Mouse (Mus musculus) forebrain, embryonic 16.5 days (tissue): ENCODE data around the gene Tnrc18. TPM values are rescaled to one million over a fixed set of nuclear protein-coding genes. Genes with fewer than 3 reads are reported as not detected.

Experiments used
- ATAC-seq: fragments of 200-750 bp; cut with Nextera tagmentation; 2 replicates; pipeline ENCODE4 v1.8.0; 2017; ENCODE audit warnings: mild to moderate bottlenecking, moderate library complexity
- H3K27ac ChIP-seq: fragments of 300-500 bp; sonication (generic); 2 replicates; pipeline ENCODE4 v1.5.1; 2014; ENCODE audit warnings: low read length, control low read depth
- H3K27me3 ChIP-seq: fragments of 300-500 bp; sonication (generic); replicated peaks from 2 replicates; pipeline ENCODE4 v1.6.1; 2014; ENCODE audit warnings: low read length; ENCODE audit not compliant: control insufficient read depth, insufficient read depth
- H3K36me3 ChIP-seq: fragments of 300-500 bp; sonication (generic); 2 replicates; pipeline ENCODE4 v1.6.1; 2014; ENCODE audit not compliant: control insufficient read depth, insufficient read depth
- H3K4me1 ChIP-seq: fragments of 300-500 bp; sonication (generic); replicated peaks from 2 replicates; pipeline ENCODE4 v1.6.1; 2014; ENCODE audit warnings: low read length; ENCODE audit not compliant: control insufficient read depth, insufficient read depth
- H3K4me2 ChIP-seq: fragments of 300-500 bp; sonication (generic); 2 replicates; pipeline ENCODE4 v1.6.1; 2014; ENCODE audit warnings: mild to moderate bottlenecking, low read length, control low read depth
- H3K4me3 ChIP-seq: fragments of 300-500 bp; sonication (generic); replicated peaks from 2 replicates; pipeline ENCODE4 v1.5.1; 2014; ENCODE audit warnings: mild to moderate bottlenecking, low read length, control low read depth
- H3K9ac ChIP-seq: fragments of 300-500 bp; sonication (generic); replicated peaks from 2 replicates; pipeline ENCODE4 v1.6.1; 2014; ENCODE audit warnings: low read depth, low read length, control low read depth
- H3K9me3 ChIP-seq: fragments of 300-500 bp; sonication (generic); 2 replicates; pipeline ENCODE4 v1.6.1; 2016; ENCODE audit warnings: low read length; ENCODE audit not compliant: control insufficient read depth
- WGBS: fragments of 180-500 bp; shearing (Covaris S2); extraction: QIAGEN DNeasy Blood & Tissue Kit; methylation state at CpG from one replicate; pipeline ENCODE4 v1.1.7; 2014; 5-methylcytosine and 5-hydroxymethylcytosine counted together
- polyA plus RNA-seq: library from polyadenylated mRNA; unstranded; fragments of >200 nt; fragmentation: Nextera tagmentation; extraction: Ambion mirVana; gene quantifications from 2 replicates; pipeline ENCODE4 v1.2.1, GENCODE M21; 2015

Gene Tnrc18
- polyA plus RNA-seq, 1 experiment from 2014 or later, result 40.4 TPM

DNA sequence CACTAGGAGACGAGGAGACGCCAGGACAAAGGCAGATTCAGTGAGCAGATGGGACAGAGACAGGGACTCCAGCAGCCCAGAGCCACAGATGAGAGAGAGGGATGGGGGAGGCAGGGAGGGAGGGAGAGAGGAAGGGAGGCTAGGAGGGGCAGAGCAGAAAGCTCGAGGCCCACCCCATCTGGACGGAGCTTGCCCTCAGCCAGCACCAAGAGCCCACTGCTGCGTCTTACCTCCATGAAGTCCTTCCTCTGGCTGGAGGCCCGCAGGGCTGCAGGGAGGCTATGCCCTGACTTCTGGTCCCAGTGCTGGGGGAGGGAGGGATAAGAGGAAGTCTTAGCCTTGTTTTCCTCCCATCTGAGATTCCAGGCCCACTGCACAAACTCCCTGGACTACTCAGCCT, 90.7 kb downstream of the Tnrc18 start:
- peaks cover 49% of the 10 kb centered on the region for H3K36me3 ChIP-seq
- H3K27ac ChIP-seq, result 0 out of 2 replicates have a peak overlapping the region, but pooled peaks have one; percentile 3
- H3K9me3 ChIP-seq, result no peaks in the 10 kb centered on the region
- H3K4me2 ChIP-seq, result no peak overlapping the region
- ATAC-seq, result no peak
- H3K4me3 ChIP-seq, result no peak overlapping the region
- H3K9ac ChIP-seq, result no peak overlapping the region
- WGBS, result 85% methylated on average over 6 of the region's 6 CpGs
- H3K4me1 ChIP-seq, result peaks cover 4% of the 10 kb centered on the region; the same call in 1 of the 2 replicates
- H3K27me3 ChIP-seq, result no peaks in the 10 kb centered on the region

GRCm38 (mm10) chr5:142724265-142724664, 93.2 kb downstream of the Tnrc18 start:
- Histone ChIP-seq H3K27me3 (no peaks in the 10 kb centered on the region), H3K4me1 (peaks cover 4% of the 10 kb centered on the region; the same call in 1 of the 2 replicates), H3K4me2 (no peak overlapping the region), H3K27ac (no peak overlapping the region), H3K4me3 (no peak overlapping the region), H3K36me3 (peaks cover 36% of the 10 kb centered on the region), H3K9ac (no peak overlapping the region), H3K9me3 (no peaks in the 10 kb centered on the region)
- ATAC-seq, result no peak
- 91% methylated on average over 7 of the region's 7 CpGs for WGBS

DNA sequence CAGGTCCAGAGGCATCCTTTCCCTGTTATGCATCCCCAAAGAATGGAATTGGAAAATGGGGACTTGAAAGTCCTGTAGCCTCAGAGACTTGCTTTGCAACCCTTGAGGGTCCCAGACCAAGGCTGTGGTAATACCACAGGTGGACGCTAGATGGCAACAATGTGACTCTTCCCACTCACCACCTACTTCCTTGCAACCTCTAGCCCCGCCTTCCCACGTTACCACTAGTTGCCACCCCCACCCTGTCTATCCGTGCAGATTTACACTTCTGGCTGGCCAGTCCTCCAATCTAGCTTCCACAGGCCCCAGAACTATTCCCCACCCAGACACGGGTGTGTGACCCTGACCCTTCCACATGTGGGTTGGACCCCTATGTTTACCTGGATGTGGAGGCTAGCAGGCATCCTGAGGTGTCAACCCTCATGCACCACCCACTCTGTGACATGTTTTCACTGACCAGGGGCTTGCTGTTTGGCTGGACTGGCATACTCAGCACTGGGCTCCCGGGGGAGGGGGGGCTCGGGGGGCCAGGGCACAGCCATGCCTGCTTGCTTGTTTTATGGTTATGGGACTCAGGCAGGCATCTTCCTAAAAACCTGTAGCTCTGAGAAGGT, 93.8 kb downstream of the Tnrc18 start:
- WGBS, result 17% methylated on average over 7 of the region's 7 CpGs
- H3K36me3 ChIP-seq, result peaks cover 37% of the 10 kb centered on the region
- no peak overlapping the region for H3K4me2 ChIP-seq
- peaks cover 4% of the 10 kb centered on the region; the same call in 1 of the 2 replicates for H3K4me1 ChIP-seq
- no peak overlapping the region for H3K27ac ChIP-seq
- peak; percentile 54 for ATAC-seq
- no peak overlapping the region for H3K9ac ChIP-seq
- no peaks in the 10 kb centered on the region for H3K27me3 ChIP-seq
- H3K9me3 ChIP-seq, result no peaks in the 10 kb centered on the region
- H3K4me3 ChIP-seq, result no peak overlapping the region

DNA sequence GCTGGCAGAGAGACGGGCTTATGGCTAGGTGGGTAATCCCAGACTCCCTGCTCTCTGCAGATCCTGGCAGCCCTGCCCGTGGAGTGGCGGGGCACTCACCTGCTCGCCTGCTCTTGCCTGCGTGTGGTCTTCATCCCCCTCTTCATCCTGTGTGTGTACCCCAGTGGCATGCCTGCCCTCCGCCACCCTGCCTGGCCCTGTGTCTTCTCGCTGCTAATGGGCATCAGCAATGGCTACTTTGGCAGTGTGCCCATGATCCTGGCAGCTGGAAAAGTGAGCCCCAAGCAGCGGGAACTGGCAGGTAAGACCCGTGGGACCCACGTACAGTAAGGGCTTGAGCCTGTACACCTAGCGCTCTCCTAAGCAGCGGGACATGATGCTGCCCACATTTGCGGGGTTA, 97.6 kb downstream of the Tnrc18 start:
- 85% methylated on average over 13 of the region's 13 CpGs for WGBS
- H3K9me3 ChIP-seq, result no peaks in the 10 kb centered on the region
- no peak overlapping the region for H3K9ac ChIP-seq
- peaks cover 4% of the 10 kb centered on the region; the same call in 1 of the 2 replicates for H3K4me1 ChIP-seq
- ATAC-seq, result no peak
- no peak overlapping the region for H3K27ac ChIP-seq
- H3K27me3 ChIP-seq, result no peaks in the 10 kb centered on the region
- peaks cover 14% of the 10 kb centered on the region for H3K36me3 ChIP-seq
- no peak overlapping the region for H3K4me2 ChIP-seq
- H3K4me3 ChIP-seq, result no peak overlapping the region

GRCm38 (mm10) chr5:142718486-142718885, 99.0 kb downstream of the Tnrc18 start:
- 77% methylated on average over 25 of the region's 25 CpGs for WGBS
- no peak overlapping the region for H3K9ac ChIP-seq
- 0 out of 2 replicates have a peak, but pooled peaks have one; percentile 4 for ATAC-seq
- no peak overlapping the region for H3K4me2 ChIP-seq
- H3K27ac ChIP-seq, result no peak overlapping the region
- H3K36me3 ChIP-seq, result peaks cover 19% of the 10 kb centered on the region
- no peaks in the 10 kb centered on the region for H3K9me3 ChIP-seq
- no peak overlapping the region for H3K4me3 ChIP-seq
- H3K4me1 ChIP-seq, result no peaks in the 10 kb centered on the region; the same call in 1 of the 2 replicates
- H3K27me3 ChIP-seq, result no peaks in the 10 kb centered on the region

GRCm38 (mm10) chr5:142718037-142718436, 99.4 kb downstream of the Tnrc18 start:
- 26% methylated on average over 4 of the region's 4 CpGs for WGBS
- no peaks in the 10 kb centered on the region for H3K9me3 ChIP-seq
- H3K27ac ChIP-seq, result no peak overlapping the region
- no peaks in the 10 kb centered on the region for H3K4me1 ChIP-seq
- H3K4me3 ChIP-seq, result no peak overlapping the region
- peaks cover 20% of the 10 kb centered on the region for H3K36me3 ChIP-seq
- ATAC-seq, result peak; percentile 41; the same call in 1 of the 2 replicates
- H3K9ac ChIP-seq, result no peak overlapping the region
- H3K4me2 ChIP-seq, result no peak overlapping the region
- H3K27me3 ChIP-seq, result no peaks in the 10 kb centered on the region

DNA sequence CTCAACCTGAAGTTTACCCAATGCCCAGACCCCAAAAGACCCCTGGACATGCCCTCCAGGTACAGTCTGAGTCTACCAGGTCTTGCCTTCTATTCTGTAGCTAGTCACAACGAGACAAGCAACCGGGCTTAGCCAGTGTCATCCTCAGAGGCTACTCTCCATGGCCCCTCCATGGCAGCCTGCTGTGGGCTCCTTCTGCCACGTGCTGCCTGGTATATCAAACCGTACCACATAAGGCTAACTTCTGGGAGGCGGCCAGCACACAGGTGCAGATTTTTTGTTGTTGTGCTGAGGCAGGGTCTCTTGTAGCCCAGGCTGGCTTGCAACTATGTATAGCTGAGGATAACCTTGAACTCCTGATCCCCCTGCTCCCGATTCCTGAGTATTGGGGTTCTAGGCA, 101.4 kb downstream of the Tnrc18 start:
- Histone ChIP-seq H3K4me3 (no peak overlapping the region), H3K27ac (no peak overlapping the region), H3K36me3 (peaks cover 29% of the 10 kb centered on the region), H3K9me3 (no peaks in the 10 kb centered on the region), H3K4me1 (no peaks in the 10 kb centered on the region), H3K27me3 (no peaks in the 10 kb centered on the region), H3K4me2 (no peak overlapping the region), H3K9ac (no peak overlapping the region)
- no peak for ATAC-seq
- WGBS, result 86% methylated on average over 6 of the region's 6 CpGs

- Histone ChIP-seq H3K36me3 (peaks cover 34% of the 10 kb centered on the region), H3K4me2 (no peak overlapping the region), H3K27me3 (no peaks in the 10 kb centered on the region), H3K4me1 (no peaks in the 10 kb centered on the region), H3K27ac (no peak overlapping the region), H3K9ac (no peak overlapping the region), H3K9me3 (no peaks in the 10 kb centered on the region; the same call in 1 of the 2 replicates), H3K4me3 (no peak overlapping the region)
- WGBS, result 93% methylated on average over 9 of the region's 9 CpGs
- ATAC-seq, result no peak
Observed at GRCm38 (mm10) chr5:142715059-142715458, 102.4 kb downstream of the Tnrc18 start.

GRCm38 (mm10) chr5:142713966-142714365, 103.5 kb downstream of the Tnrc18 start:
- Histone ChIP-seq H3K9me3 (no peaks in the 10 kb centered on the region; the same call in 1 of the 2 replicates), H3K36me3 (peaks cover 32% of the 10 kb centered on the region), H3K9ac (no peak overlapping the region), H3K27ac (no peak overlapping the region), H3K4me1 (no peaks in the 10 kb centered on the region), H3K27me3 (no peaks in the 10 kb centered on the region), H3K4me2 (no peak overlapping the region), H3K4me3 (no peak overlapping the region)
- WGBS, result 93% methylated on average over 10 of the region's 10 CpGs
- ATAC-seq, result no peak
